Mouse (Mus musculus) MEL (cell line): Measurements from ENCODE around the gene Kctd20. TPM values are rescaled to one million over a fixed set of nuclear protein-coding genes. Genes with fewer than 3 reads are reported as not detected.
A peak's percentile ranks its signal among the peaks of the same experiment; 100 is the strongest.

Source experiments
- DNase-seq: peaks from one replicate; pipeline ENCODE4 v3.0.0; 2011; ENCODE audit warnings: low read depth, low spot score
- H3K27ac ChIP-seq: 2 replicates; pipeline ENCODE4 v1.5.1; 2012; ENCODE audit warnings: low read depth, mild to moderate bottlenecking, control low read depth, low read length, moderate library complexity; ENCODE audit not compliant: control insufficient read depth
- H3K27me3 ChIP-seq, 2 experiments: fragments of 150-350 bp in 1 of 2; sonication (generic) in 1 of 2; 2 replicates each; pipeline ENCODE4 v1.6.1; 2012; ENCODE audit warnings: low read length in 2 of 2, mild to moderate bottlenecking in 2 of 2, improper control_type of control experiment in 1 of 2, moderate library complexity in 1 of 2; ENCODE audit not compliant: insufficient read depth in 2 of 2, control insufficient read depth in 1 of 2
- H3K36me3 ChIP-seq, 2 experiments: 2 replicates each; pipeline ENCODE4 v1.6.1; 2012 to 2014; ENCODE audit warnings: low read length in 2 of 2, improper control_type of control experiment in 1 of 2, inconsistent platforms in 1 of 2, mild to moderate bottlenecking in 1 of 2; ENCODE audit not compliant: insufficient read depth in 2 of 2, control insufficient read depth in 1 of 2
- H3K4me1 ChIP-seq, 2 experiments: fragments of 150-350 bp in 1 of 2; sonication (generic) in 1 of 2; 2 replicates each; pipeline ENCODE4 v1.6.1; 2012; ENCODE audit warnings: low read length in 2 of 2, improper control_type of control experiment in 1 of 2, mild to moderate bottlenecking in 1 of 2; ENCODE audit not compliant: insufficient read depth in 2 of 2, control insufficient read depth in 1 of 2
- H3K4me3 ChIP-seq, 2 experiments: fragments of 150-350 bp in 1 of 2; sonication (generic) in 1 of 2; 2 replicates each; pipeline ENCODE4 v1.5.1; 2012; ENCODE audit warnings: low read depth in 2 of 2, low read length in 2 of 2, mild to moderate bottlenecking in 2 of 2, moderate library complexity in 2 of 2, control low read depth in 1 of 2, improper control_type of control experiment in 1 of 2; ENCODE audit not compliant: control insufficient read depth in 1 of 2, insufficient read depth in 1 of 2
- H3K79me2 ChIP-seq: 2 replicates; pipeline ENCODE4 v1.6.1; 2012; ENCODE audit warnings: mild to moderate bottlenecking, low read length, moderate library complexity; ENCODE audit not compliant: control insufficient read depth, poor library complexity, insufficient read depth
- H3K9ac ChIP-seq: 2 replicates; pipeline ENCODE4 v1.6.1; 2012; ENCODE audit warnings: low read depth, mild to moderate bottlenecking, control low read depth, low read length, moderate library complexity; ENCODE audit not compliant: control insufficient read depth, poor library complexity, severe bottlenecking
- H3K9me3 ChIP-seq: fragments of 150-350 bp; sonication (generic); replicated peaks from 2 replicates; pipeline ENCODE4 v1.6.1; 2012; ENCODE audit warnings: mild to moderate bottlenecking, low read length, improper control_type of control experiment, moderate library complexity; ENCODE audit not compliant: insufficient read depth
- BHLHE40 ChIP-seq: IDR thresholded peaks from 2 replicates; pipeline ENCODE4 v1.6.1; 2012; ENCODE audit warnings: low read depth, mild to moderate bottlenecking, inconsistent platforms, low read length, improper control_type of control experiment, borderline replicate concordance
- CTCF ChIP-seq, 3 experiments: IDR thresholded peaks in 2 of 3; conservative IDR thresholded peaks in 1 of 3; 2 replicates each; pipeline ENCODE4 v1.5.1; 2011 to 2012; ENCODE audit warnings: low read length in 3 of 3, low read depth in 2 of 3, mild to moderate bottlenecking in 2 of 3, improper control_type of control experiment in 1 of 3, inconsistent platforms in 1 of 3, mixed read lengths in 1 of 3, moderate library complexity in 1 of 3; ENCODE audit not compliant: control insufficient read depth in 1 of 3, insufficient read depth in 1 of 3, poor library complexity in 1 of 3, severe bottlenecking in 1 of 3
- EP300 ChIP-seq, 2 experiments: IDR thresholded peaks; 2 replicates each; pipeline ENCODE4 v1.6.1; 2011; ENCODE audit warnings: improper control_type of control experiment in 2 of 2, low read length in 2 of 2, low read depth in 1 of 2, mild to moderate bottlenecking in 1 of 2
- HCFC1 ChIP-seq: IDR thresholded peaks from 2 replicates; pipeline ENCODE4 v1.6.1; 2012; ENCODE audit warnings: low read depth, mild to moderate bottlenecking, inconsistent platforms, low read length, improper control_type of control experiment, moderate library complexity
- JUND ChIP-seq: IDR thresholded peaks from 2 replicates; pipeline ENCODE4 v1.6.1; 2011; ENCODE audit warnings: low read depth, mild to moderate bottlenecking, improper control_type of control experiment, low read length
- MXI1 ChIP-seq: IDR thresholded peaks from 2 replicates; pipeline ENCODE4 v1.6.1; 2011; ENCODE audit warnings: mild to moderate bottlenecking, low read depth, low read length, improper control_type of control experiment
- NRF1 ChIP-seq: IDR thresholded peaks from 2 replicates; pipeline ENCODE4 v1.6.1; 2014; ENCODE audit warnings: low read depth, mild to moderate bottlenecking, inconsistent platforms, low read length, improper control_type of control experiment, moderate library complexity; ENCODE audit not compliant: poor library complexity, insufficient read depth, severe bottlenecking
- POLR2A ChIP-seq, 2 experiments: IDR thresholded peaks; 2 replicates each; pipeline ENCODE4 v1.6.1; 2011 to 2012; ENCODE audit warnings: low read length in 2 of 2, mild to moderate bottlenecking in 2 of 2, control low read depth in 1 of 2, improper control_type of control experiment in 1 of 2, low read depth in 1 of 2, moderate library complexity in 1 of 2; ENCODE audit not compliant: control insufficient read depth in 1 of 2, insufficient read depth in 1 of 2, poor library complexity in 1 of 2
- RCOR1 ChIP-seq: IDR thresholded peaks from 2 replicates; pipeline ENCODE4 v1.6.1; 2012; ENCODE audit warnings: low read depth, mild to moderate bottlenecking, inconsistent platforms, low read length, improper control_type of control experiment
- SIN3A ChIP-seq: IDR thresholded peaks from 2 replicates; pipeline ENCODE4 v1.6.1; 2012; ENCODE audit warnings: low read length, improper control_type of control experiment, inconsistent platforms
- TCF12 ChIP-seq: IDR thresholded peaks from 2 replicates; pipeline ENCODE4 v1.6.1; 2014; ENCODE audit warnings: low read depth, mild to moderate bottlenecking, inconsistent platforms, low read length, improper control_type of control experiment, moderate library complexity
- USF1 ChIP-seq: IDR thresholded peaks from 2 replicates; pipeline ENCODE4 v1.6.1; 2014; ENCODE audit warnings: low read depth, mild to moderate bottlenecking, inconsistent platforms, low read length, improper control_type of control experiment, moderate library complexity
- ZKSCAN1 ChIP-seq: IDR thresholded peaks from 2 replicates; pipeline ENCODE4 v1.6.1; 2012; ENCODE audit warnings: low read depth, mild to moderate bottlenecking, inconsistent platforms, low read length, improper control_type of control experiment, moderate library complexity
- ZMIZ1 ChIP-seq: IDR thresholded peaks from 2 replicates; pipeline ENCODE4 v1.6.1; 2012; ENCODE audit warnings: low read depth, mild to moderate bottlenecking, inconsistent platforms, low read length, improper control_type of control experiment, moderate library complexity
- polyA plus RNA-seq, 2 experiments: library from polyadenylated mRNA; stranded (reverse) in 1 of 2; unstranded in 1 of 2; fragments of >175 nt in 1 of 2; fragments of >200 nt in 1 of 2; gene quantifications; 2 replicates each; pipeline versions ENCODE4 v1.2.1 to v1.2.4; 2012; ENCODE audit warnings: low replicate concordance in 2 of 2, low read depth in 1 of 2; ENCODE audit not compliant: insufficient read length in 2 of 2, insufficient read depth in 1 of 2, missing spikeins in 1 of 2
- total RNA-seq: library from RNA; depleted of rRNA; stranded (reverse); fragments of 300-350 nt; gene quantifications from 2 replicates; pipeline ENCODE4 v1.2.3, GENCODE M21; 2012

Gene Kctd20
- total and polyA plus RNA-seq, 3 experiments, result 41.8 to 65.4 TPM; not detected in 1

DNA sequence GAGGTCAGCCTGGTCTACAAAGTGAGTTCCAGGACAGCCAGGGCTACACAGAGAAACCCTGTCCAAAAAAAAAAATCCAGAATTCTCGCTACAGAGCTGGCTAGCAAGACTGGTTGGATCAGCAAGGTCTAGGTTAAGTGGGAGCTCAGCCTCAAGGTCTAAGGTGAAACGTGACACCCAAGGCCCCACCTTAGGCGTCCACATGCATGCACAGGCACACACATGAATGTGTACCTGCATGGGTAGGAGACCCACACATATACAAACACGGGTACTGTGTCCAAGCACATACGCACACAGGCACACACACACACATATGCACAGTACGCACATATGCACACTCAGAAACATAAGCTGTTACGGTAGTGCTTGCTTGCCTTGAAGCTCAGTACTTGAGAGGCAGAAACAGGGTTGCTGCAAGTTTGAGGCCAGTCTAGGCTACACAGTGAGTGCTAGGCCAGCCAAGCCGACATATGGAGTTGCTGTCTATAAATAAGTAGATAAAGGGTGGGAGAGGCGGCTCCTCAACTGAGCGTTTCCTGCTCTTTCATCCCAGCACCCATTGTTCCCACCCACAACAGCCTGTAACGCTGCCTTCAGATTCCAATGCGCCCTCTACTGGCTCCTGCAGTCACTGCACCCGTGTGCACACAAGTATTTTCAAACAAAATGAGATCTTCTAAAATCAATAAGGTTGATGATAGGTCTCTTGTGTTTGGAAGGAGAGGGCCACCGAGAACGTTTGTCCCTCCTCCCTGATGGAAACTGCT, 24.7 kb upstream of the Kctd20 start (continued):
- 0 out of 2 replicates have a peak, but pooled peaks have one; percentile 36 for TF ChIP-seq SIN3A
- TF ChIP-seq RCOR1, result no peak
- peak; percentile 69; the same call in 1 of the 2 replicates for TF ChIP-seq MXI1
- TF ChIP-seq TCF12, result no peak
- TF ChIP-seq HCFC1, result 0 out of 2 replicates have a peak, but pooled peaks have one; percentile 25
- TF ChIP-seq ZMIZ1, result no peak
- no peak for TF ChIP-seq JUND
- TF ChIP-seq USF1, result no peak
- no peak for TF ChIP-seq POLR2A (IDR thresholded peaks at IDR 0.05; ENCODE audit: control insufficient read depth in 1 of 2, insufficient read depth in 1 of 2, low read depth in 1 of 2, low read length in 2 of 2, poor library complexity in 1 of 2)
- TF ChIP-seq CTCF (IDR thresholded peaks at IDR 0.05 in 2 of 3, conservative IDR thresholded peaks at IDR 0.05 in 1 of 3; ENCODE audit: control insufficient read depth in 1 of 3, insufficient read depth in 1 of 3, low read depth in 2 of 3, low read length in 3 of 3, poor library complexity in 1 of 3, severe bottlenecking in 1 of 3), result peak; percentile 88 to 95 (median 94)

DNA sequence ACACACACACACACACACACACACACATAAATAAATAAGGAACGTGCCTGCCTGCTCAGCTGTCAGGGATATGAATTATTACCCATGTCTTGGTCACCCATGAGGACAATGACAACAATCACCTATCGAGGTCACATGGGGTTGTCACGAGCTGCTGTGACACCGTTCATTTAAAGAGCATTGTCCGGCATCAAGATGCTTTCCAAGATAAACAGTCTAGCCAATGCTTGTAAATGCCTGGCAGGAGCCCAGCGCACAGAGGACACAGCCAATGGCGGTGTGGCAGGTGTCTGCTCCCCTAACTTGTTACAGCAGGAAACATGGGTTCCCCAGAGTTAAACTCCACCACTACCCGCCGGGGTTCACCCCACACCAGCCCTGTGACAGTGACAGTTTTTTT, 23.7 kb upstream of the Kctd20 start:
- Histone ChIP-seq H3K4me3 (no peak overlapping the region), H3K27ac (no peak overlapping the region), H3K4me1 (peaks cover 0 to 20% of the 10 kb centered on the region in 2 experiments; a peak in 3 of 4 replicates), H3K27me3 (no peaks in the 10 kb centered on the region), H3K36me3 (peaks cover 0 to 10% of the 10 kb centered on the region in 2 experiments; a peak in 2 of 4 replicates), H3K9me3 (no peaks in the 10 kb centered on the region), H3K79me2 (no peaks in the 10 kb centered on the region; the same call in 1 of the 2 replicates), H3K9ac (no peak overlapping the region)
- no peak for TF ChIP-seq CTCF (IDR thresholded peaks at IDR 0.05 in 2 of 3, conservative IDR thresholded peaks at IDR 0.05 in 1 of 3; ENCODE audit: control insufficient read depth in 1 of 3, insufficient read depth in 1 of 3, low read depth in 2 of 3, low read length in 3 of 3, poor library complexity in 1 of 3, severe bottlenecking in 1 of 3)
- no peak for TF ChIP-seq EP300 (IDR thresholded peaks at IDR 0.05; ENCODE audit: low read depth in 1 of 2, low read length in 2 of 2)
- no peak for TF ChIP-seq NRF1
- DNase-seq, result no peak

DNA sequence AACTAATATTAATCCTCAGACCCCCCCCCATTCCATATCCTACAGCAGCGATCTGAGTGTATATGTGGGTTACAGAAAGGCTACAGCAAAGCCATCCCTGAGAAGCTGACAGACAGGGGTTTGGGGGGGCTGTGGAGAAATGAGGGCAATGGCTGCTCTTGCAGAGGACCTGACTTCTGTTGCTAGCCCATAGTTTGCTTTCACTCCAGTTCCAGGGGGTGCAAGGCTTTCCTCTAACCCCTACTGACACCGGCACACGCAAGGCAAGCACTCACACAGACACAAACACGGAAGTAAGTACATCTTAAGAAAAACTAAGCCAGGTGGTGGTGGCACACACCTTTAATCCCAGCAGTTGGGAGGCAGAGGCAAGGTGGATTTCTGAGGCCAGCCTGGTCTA, 22.4 kb upstream of the Kctd20 start:
- H3K4me1 ChIP-seq, result peaks cover 0 to 20% of the 10 kb centered on the region in 2 experiments; a peak in 3 of 4 replicates
- H3K9ac ChIP-seq, result no peak overlapping the region
- no peak for DNase-seq
- no peaks in the 10 kb centered on the region for H3K9me3 ChIP-seq
- TF ChIP-seq BHLHE40, result no peak
- no peak for TF ChIP-seq ZKSCAN1
- no peaks in the 10 kb centered on the region; the same call in 1 of the 2 replicates for H3K79me2 ChIP-seq
- H3K27ac ChIP-seq, result no peak overlapping the region
- no peak overlapping the region for H3K4me3 ChIP-seq
- H3K36me3 ChIP-seq, result peaks cover 0 to 10% of the 10 kb centered on the region in 2 experiments; a peak in 2 of 4 replicates
- no peaks in the 10 kb centered on the region for H3K27me3 ChIP-seq
